Mouse (Mus musculus): Measurements from ENCODE around the gene Gpkow. TPM values are rescaled to one million over a fixed set of nuclear protein-coding genes. Genes with fewer than 3 reads are reported as not detected.
"Not testable (repeated sequence)": the region's sequence is repeated elsewhere in the genome, so short reads cannot be mapped to it uniquely, and the experiment has no call there.

Gpkow gene
- total RNA-seq, 1 experiment from 2014 or later: 46.2 TPM

DNA sequence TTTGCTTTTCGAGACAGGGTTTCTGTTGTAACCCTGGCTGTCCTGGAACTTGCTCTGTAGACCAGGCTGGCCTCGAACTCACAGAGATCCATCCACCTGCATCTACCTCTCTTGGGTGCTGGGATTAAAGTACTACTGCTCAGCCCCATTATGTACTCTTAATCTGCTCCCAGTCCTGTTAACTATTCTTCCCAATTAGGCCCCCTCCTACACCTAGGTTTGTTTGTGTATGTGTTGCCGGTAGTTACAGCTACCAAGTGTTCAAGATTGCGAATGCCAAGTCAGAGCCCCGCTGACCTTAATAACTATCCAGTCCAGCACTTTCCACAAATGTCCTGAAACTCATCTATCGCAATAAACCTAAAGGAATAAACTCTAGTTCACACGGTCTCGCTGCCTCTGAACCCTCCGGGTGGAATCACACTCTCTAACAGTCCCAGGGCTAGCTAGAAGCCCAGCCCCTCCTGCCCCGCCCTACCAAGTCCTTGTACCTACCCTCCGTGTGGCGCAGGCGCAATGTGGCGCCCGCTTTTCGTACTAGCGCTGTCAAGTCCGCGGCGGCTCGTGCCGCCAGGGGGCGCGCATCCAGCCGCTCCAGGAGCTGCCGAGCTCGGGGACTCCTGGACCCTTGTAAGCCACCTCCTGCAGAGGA is 17.4 kb upstream of the Gpkow start:
- ATAC-seq (replicated peaks; ENCODE audit: insufficient number of reproducible peaks, low FRiP score, low TSS enrichment, poor library complexity, severe bottlenecking): peak; percentile 95

- no peak for ATAC-seq (replicated peaks; ENCODE audit: insufficient number of reproducible peaks, low FRiP score, low TSS enrichment, poor library complexity, severe bottlenecking)
These were observed 16.9 kb upstream of the Gpkow start for GRCm38 (mm10) chrX:7680057-7680412.

- no peak for ATAC-seq (replicated peaks; ENCODE audit: insufficient number of reproducible peaks, low FRiP score, low TSS enrichment, poor library complexity, severe bottlenecking)
These were observed 16.1 kb upstream of the Gpkow start, which contains the start of gene Magix for GRCm38 (mm10) chrX:7680864-7681263. Gene Magix (minus strand): TSS chrX:7681251.

- ATAC-seq (replicated peaks; ENCODE audit: insufficient number of reproducible peaks, low FRiP score, low TSS enrichment, poor library complexity, severe bottlenecking): no peak
These were observed 8.6 kb upstream of the Gpkow start for GRCm38 (mm10) chrX:7688321-7688720.

GRCm38 (mm10) chrX:7690486-7690885 is 6.4 kb upstream of the Gpkow start:
- ATAC-seq (replicated peaks; ENCODE audit: insufficient number of reproducible peaks, low FRiP score, low TSS enrichment, poor library complexity, severe bottlenecking): no peak

DNA sequence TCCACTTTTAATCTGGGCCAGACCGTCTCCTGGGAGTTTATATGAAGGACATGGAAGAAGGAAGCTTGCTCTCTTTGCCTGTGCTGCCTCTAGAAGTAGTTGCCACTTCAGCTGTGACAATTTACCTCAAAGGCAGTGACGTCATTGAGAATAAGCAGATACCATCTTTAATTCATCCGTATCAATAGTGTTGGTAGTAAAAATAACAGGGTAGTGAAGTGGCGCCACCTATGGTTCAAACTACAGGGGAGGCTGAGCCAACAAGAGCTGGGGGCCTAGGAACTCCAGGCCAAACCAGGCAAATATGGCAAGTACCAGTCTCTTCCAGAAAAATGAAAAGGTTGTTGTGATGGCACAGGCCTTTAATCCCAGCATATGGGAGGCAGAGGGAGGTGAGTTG is 4.1 kb upstream of the Gpkow start:
- peak; percentile 62 for ATAC-seq (replicated peaks; ENCODE audit: insufficient number of reproducible peaks, low FRiP score, low TSS enrichment, poor library complexity, severe bottlenecking)

DNA sequence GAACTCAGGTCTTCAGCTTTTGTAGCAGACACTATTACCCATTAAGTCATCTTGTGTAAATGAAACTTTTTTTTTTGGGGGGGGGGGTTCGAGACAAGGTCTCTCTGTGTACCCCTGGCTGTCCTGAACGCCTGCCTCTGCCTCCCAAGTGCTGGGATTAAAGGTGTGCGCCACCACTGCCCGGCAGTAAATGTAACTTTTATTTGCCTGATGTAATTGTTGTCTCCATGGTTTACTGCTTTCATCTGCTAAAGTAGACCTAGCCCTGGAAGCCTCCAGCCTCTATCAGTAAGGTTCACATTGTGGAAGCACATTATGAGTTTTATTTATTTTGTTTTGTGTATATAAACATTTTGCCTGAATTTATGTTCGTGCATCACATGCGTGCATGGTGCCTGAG is 411 bp upstream of the Gpkow start:
- no peak for ATAC-seq (replicated peaks; ENCODE audit: insufficient number of reproducible peaks, low FRiP score, low TSS enrichment, poor library complexity, severe bottlenecking)

DNA sequence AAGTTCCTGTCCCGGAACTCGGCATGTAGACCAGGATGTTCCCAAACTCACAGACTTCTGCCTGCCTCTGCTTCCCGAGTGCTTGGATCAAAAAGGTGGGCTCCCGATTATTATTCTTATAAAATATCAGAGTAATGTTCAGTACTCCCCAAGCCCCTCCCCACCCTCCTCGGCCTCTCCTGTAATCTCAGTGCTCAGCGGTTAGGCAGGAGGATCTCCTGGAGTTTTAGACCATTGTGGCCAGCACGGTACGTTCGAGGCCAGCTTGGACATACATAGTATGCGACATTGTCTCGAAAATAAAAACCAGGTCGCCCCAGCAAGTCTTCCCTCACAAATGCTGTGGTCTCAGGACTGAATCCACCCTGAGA is 16.8 kb downstream of the Gpkow start:
- not testable (repeated sequence) for ATAC-seq (replicated peaks; ENCODE audit: insufficient number of reproducible peaks, low FRiP score, low TSS enrichment, poor library complexity, severe bottlenecking)

DNA sequence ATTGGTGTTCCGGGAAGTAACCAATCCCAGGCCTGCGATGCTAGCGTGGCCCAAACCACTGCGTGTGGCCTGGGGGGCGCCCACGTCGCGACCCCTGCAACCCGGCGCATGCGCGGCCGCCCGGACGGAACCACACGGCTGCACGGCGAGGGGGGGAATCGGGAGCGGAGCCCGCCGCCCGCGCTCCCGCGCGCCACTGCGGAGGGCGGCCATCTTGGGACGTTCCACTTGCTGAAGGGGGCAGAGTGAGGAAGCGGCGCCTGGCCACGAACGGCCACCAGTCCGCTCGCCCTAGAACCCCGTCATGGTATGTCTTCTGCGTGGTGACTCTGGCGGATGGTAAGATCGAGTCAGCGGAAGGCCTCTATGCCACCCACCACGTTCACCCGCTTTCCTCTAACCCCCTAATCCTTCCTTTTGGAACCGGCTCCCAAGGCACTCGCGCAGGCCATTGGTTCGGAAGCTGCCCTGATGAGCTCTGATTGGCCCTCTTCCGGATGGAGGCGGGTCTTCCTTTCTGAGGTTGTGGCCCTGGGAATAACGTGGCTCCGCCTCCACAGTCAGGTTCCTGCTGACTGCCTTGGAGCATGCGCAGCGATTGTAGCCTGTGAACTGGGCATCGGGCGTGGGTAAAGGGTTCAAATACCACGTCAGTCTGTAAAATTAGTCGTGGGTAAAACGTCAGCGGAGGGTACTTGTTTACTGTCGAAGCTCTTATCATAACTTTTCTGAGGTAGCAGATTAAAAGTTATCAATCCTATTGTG is 17.4 kb downstream of the Gpkow start, which contains the start of gene Wdr45:
TSS of gene Wdr45 (plus strand) at position 199 of the 765 bp plus-strand sequence.
- peak; percentile 99 for ATAC-seq (replicated peaks; ENCODE audit: insufficient number of reproducible peaks, low FRiP score, low TSS enrichment, poor library complexity, severe bottlenecking)

GRCm38 (mm10) chrX:7716058-7716457 is 19.1 kb downstream of the Gpkow start:
- not testable (repeated sequence) for ATAC-seq (replicated peaks; ENCODE audit: insufficient number of reproducible peaks, low FRiP score, low TSS enrichment, poor library complexity, severe bottlenecking)

GRCm38 (mm10) chrX:7721514-7722281 is 24.8 kb downstream of the Gpkow start, which contains the start of gene Gm45208:
Gene Gm45208 (plus strand): TSS chrX:7722245.
- peak; percentile 86 for ATAC-seq (replicated peaks; ENCODE audit: insufficient number of reproducible peaks, low FRiP score, low TSS enrichment, poor library complexity, severe bottlenecking)

- no peak for ATAC-seq (replicated peaks; ENCODE audit: insufficient number of reproducible peaks, low FRiP score, low TSS enrichment, poor library complexity, severe bottlenecking)
These were observed 25.3 kb downstream of the Gpkow start for GRCm38 (mm10) chrX:7722282-7722611.

- no peak for ATAC-seq (replicated peaks; ENCODE audit: insufficient number of reproducible peaks, low FRiP score, low TSS enrichment, poor library complexity, severe bottlenecking)
These were observed 25.8 kb downstream of the Gpkow start for GRCm38 (mm10) chrX:7722691-7723090.

DNA sequence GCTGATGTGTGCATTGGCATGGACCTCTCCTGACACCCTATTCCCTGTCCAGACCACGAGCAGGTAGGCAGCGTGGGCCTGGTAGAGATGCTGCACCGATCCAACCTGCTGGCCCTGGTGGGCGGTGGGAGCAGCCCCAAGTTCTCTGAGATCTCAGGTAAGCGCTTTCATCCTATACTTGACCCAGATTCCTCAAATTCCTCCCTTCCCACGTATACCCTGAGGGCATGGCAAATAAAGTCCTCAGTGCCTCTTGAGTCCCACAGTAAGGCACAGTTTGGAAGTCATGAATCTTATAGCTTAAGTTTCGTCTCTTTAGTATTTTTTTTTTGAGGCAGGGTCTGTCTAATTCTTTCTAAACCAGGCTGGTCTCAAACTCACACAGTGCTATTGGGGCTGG is 27.2 kb downstream of the Gpkow start:
- no peak for ATAC-seq (replicated peaks; ENCODE audit: insufficient number of reproducible peaks, low FRiP score, low TSS enrichment, poor library complexity, severe bottlenecking)

GRCm38 (mm10) chrX:7725841-7726240 is 28.9 kb downstream of the Gpkow start:
- ATAC-seq (replicated peaks; ENCODE audit: insufficient number of reproducible peaks, low FRiP score, low TSS enrichment, poor library complexity, severe bottlenecking): no peak

GRCm38 (mm10) chrX:7727176-7727575 is 30.2 kb downstream of the Gpkow start:
- ATAC-seq (replicated peaks; ENCODE audit: insufficient number of reproducible peaks, low FRiP score, low TSS enrichment, poor library complexity, severe bottlenecking): no peak

DNA sequence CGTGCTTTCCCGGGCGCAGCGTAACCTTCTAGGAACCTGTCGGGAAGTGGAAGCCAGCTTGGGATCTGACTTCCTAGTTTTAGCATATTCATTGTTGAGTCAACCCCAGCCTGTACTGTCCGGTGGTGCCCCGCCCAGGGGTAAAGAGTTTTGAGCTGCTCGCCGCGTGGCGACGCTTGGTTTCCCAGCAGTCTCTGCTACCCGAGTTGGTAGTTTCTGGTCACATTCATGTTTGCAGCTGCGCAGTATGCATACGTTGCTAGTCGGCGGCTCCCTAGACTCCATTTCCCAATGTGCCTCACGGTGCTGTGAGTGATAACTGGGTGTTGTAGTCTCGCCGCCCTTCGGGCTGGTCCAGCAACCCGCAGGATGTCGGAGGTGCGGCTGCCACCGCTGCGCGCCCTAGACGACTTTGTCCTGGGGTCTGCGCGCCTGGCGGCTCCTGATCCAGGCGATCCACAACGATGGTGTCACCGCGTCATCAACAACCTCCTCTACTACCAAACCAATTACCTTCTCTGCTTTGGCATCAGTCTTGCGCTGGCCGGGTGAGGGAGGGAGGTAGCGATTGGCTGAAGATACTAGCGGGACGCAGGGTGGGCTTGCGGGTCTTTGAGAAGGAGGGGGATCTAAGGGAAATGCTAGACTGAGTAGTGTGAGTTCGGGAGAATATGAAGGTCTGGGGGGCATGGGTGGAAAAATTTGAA is 31.4 kb downstream of the Gpkow start, which contains the start of gene Praf2:
TSS of gene Praf2 (plus strand) at position 225 of the 707 bp plus-strand sequence.
- peak; percentile 92 for ATAC-seq (replicated peaks; ENCODE audit: insufficient number of reproducible peaks, low FRiP score, low TSS enrichment, poor library complexity, severe bottlenecking)

DNA sequence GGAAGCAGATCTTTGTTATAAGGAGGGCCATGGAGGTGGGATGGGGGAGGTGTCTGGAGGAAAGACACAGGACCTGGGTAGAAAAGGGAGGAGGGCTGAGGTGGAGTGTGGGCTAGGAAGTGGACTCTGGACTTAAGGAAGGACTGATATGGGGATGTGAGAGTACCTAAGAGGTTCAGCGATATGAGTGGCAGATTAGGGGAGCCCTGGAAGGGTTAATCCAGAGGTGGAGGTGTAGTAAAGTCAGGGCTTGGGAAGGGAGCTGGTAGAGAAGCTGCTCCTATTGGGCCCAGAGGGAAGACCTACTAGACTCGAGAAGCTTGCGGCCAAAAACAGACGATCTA is 32.0 kb downstream of the Gpkow start:
- ATAC-seq (replicated peaks; ENCODE audit: insufficient number of reproducible peaks, low FRiP score, low TSS enrichment, poor library complexity, severe bottlenecking): no peak

GRCm38 (mm10) chrX:7733571-7734156 is 36.7 kb downstream of the Gpkow start:
- peak; percentile 70; the same call in 1 of the 2 replicates for ATAC-seq (replicated peaks; ENCODE audit: insufficient number of reproducible peaks, low FRiP score, low TSS enrichment, poor library complexity, severe bottlenecking)

All from monocyte, adult 5-6 weeks (primary cell).